Comparison of ENCODE assay signal across 16 mouse cellular contexts in genomic region chr12:81856696-81857095, GRCm38 (mm10). TPM values are rescaled to one million over a fixed set of nuclear protein-coding genes. Genes with fewer than 3 reads are reported as not detected.
A peak's percentile ranks its signal among the peaks of the same experiment; 100 is the strongest.
DNase-seq lines count a peak whose midpoint lies in the region; ATAC-seq and TF ChIP-seq lines count a peak whose summit lies in the region.
"Had no signal": no experiment of that assay in that cellular context is flagged by ENCODE, and none has a peak within 500 bp of the region (broad histone marks: within the 10 kb centered on the region; RNA-seq: fewer than 3 reads in every experiment).

No protein-coding gene starts in this region.

- ATAC-seq in liver, embryonic 11.5 days (replicated peaks; ENCODE audit: low FRiP score), result no peak
- peak; percentile 49 for ATAC-seq in liver, postnatal 0 days
- ATAC-seq: midbrain, embryonic 15.5 days had no signal

- H3K27ac ChIP-seq in liver, embryonic 11.5 days (ENCODE audit: low read depth, low read length), result no peak overlapping the region
- no peak overlapping the region for H3K27ac ChIP-seq in liver, postnatal 0 days (ENCODE audit: low read depth)
- H3K27ac ChIP-seq: hindbrain, embryonic 15.5 days; midbrain, embryonic 15.5 days; neural tube, embryonic 12.5 days had no signal

- H3K4me3 ChIP-seq in liver, embryonic 11.5 days (ENCODE audit: low read depth, low read length), result no peak overlapping the region
- H3K4me3 ChIP-seq in liver, postnatal 0 days (ENCODE audit: low read depth, low read length), result no peak overlapping the region
- H3K4me3 ChIP-seq: hindbrain, embryonic 15.5 days; midbrain, embryonic 15.5 days; neural tube, embryonic 12.5 days had no signal

- H3K27me3 ChIP-seq in liver, embryonic 11.5 days (replicated peaks; ENCODE audit: control insufficient read depth, insufficient read depth, low read length), result peaks cover 3% of the 10 kb centered on the region
- H3K27me3 ChIP-seq in liver, postnatal 0 days (ENCODE audit: insufficient read depth, low read length), result peaks cover 4% of the 10 kb centered on the region; the same call in 1 of the 2 replicates
- H3K27me3 ChIP-seq: midbrain, embryonic 15.5 days; neural tube, embryonic 12.5 days had no signal

- no peaks in the 10 kb centered on the region for H3K36me3 ChIP-seq in liver, embryonic 11.5 days (ENCODE audit: control insufficient read depth, insufficient read depth, low read length)
- H3K36me3 ChIP-seq in liver, postnatal 0 days (replicated peaks; ENCODE audit: insufficient read depth, low read length), result no peaks in the 10 kb centered on the region
- H3K36me3 ChIP-seq: hindbrain, embryonic 15.5 days; midbrain, embryonic 15.5 days; neural tube, embryonic 12.5 days had no signal

- 46% methylated on average over 4 of the region's 4 CpGs for WGBS in liver, embryonic 11.5 days
- 46% methylated on average over 4 of the region's 4 CpGs for WGBS in liver, postnatal 0 days (ENCODE audit: insufficient replicate concordance)

- H3K9ac ChIP-seq in liver, embryonic 11.5 days (ENCODE audit: low read depth, low read length), result no peak overlapping the region
- H3K9ac ChIP-seq in liver, postnatal 0 days (replicated peaks), result 0 out of 2 replicates have a peak overlapping the region, but pooled peaks have one; percentile 5
- H3K9ac ChIP-seq: hindbrain, embryonic 15.5 days; lung, embryonic 14.5 days; midbrain, embryonic 15.5 days; neural tube, embryonic 12.5 days had no signal

- H3K4me1 ChIP-seq in liver, embryonic 11.5 days (replicated peaks; ENCODE audit: control insufficient read depth, insufficient read depth, low read length), result peaks cover 2% of the 10 kb centered on the region
- H3K4me1 ChIP-seq in liver, postnatal 0 days (ENCODE audit: insufficient read depth), result peaks cover 12% of the 10 kb centered on the region

- no peak overlapping the region for H3K4me2 ChIP-seq in liver, embryonic 11.5 days
- H3K4me2 ChIP-seq in liver, postnatal 0 days (ENCODE audit: low read depth, low read length), result no peak overlapping the region
- H3K4me2 ChIP-seq: hindbrain, embryonic 15.5 days; lung, embryonic 14.5 days; midbrain, embryonic 15.5 days; neural tube, embryonic 12.5 days had no signal

- no peak for TF ChIP-seq CTCF in liver, postnatal 0 days (IDR thresholded peaks at IDR 0.05; ENCODE audit: low read depth)

- no peak for TF ChIP-seq EP300 in liver, postnatal 0 days (IDR thresholded peaks at IDR 0.05; ENCODE audit: low read depth)

- no peaks in the 10 kb centered on the region for H3K9me3 ChIP-seq in liver, embryonic 11.5 days (ENCODE audit: control insufficient read depth, low read length)
- H3K9me3 ChIP-seq in liver, postnatal 0 days (ENCODE audit: low read length), result no peaks in the 10 kb centered on the region
- H3K9me3 ChIP-seq: hindbrain, embryonic 15.5 days; midbrain, embryonic 15.5 days; neural tube, embryonic 12.5 days had no signal

- peak; percentile 19 to 39 for DNase-seq in adrenal gland, postnatal 36 days
- DNase-seq in adrenal gland, adult 18-20 months (ENCODE audit: low spot score in 2 of 2), result no peak
- peak; percentile 37 for DNase-seq in liver
- no peak for DNase-seq in liver, embryonic 11.5 days (ENCODE audit: low spot score)
- peak; percentile 71 for DNase-seq in liver, postnatal 0 days
- DNase-seq in yolk sac, embryonic 10.5 days (ENCODE audit: low spot score), result peak; percentile 50
- no peak for DNase-seq in B cell, adult 2 months
- no peak for DNase-seq in frontal cortex, postnatal 36 days (ENCODE audit: low spot score in 2 of 2)
- DNase-seq: cerebellum, adult 2 months; gastrocnemius, postnatal 36 days; lung, embryonic 14.5 days; retina, postnatal 1 day; thymus, postnatal 14 days had no signal

RNA-seq across cellular contexts. Expression of gene Pcnx, which starts 3.1 kb away (rescaled TPM):
- total RNA-seq in adrenal gland, postnatal 36 days (2021), result 10 to 100 TPM; 52.7 to 54.6 TPM
- 10 to 100 TPM; 56.9 to 59.2 TPM for total RNA-seq in adrenal gland, adult 18-20 months (2021)
- 7.9 and 9.4 TPM in 2 replicates for polyA plus RNA-seq in liver, embryonic 11.5 days (2014; fragmentation: Nextera tagmentation; extraction: Ambion mirVana)
- polyA plus RNA-seq in liver, postnatal 0 days (2015; fragmentation: Nextera tagmentation; extraction: Ambion mirVana), result 2.4 and 2.7 TPM in 2 replicates

Comparison
In these comparisons a context has a peak if more than half of its experiments do, and no peak if none do; other contexts are left out.
1. DNase-seq: peak in adrenal gland, postnatal 36 days (2 of 2), liver (single experiment), liver, postnatal 0 days (single experiment) and yolk sac, embryonic 10.5 days (single experiment); none in adrenal gland, adult 18-20 months (0 of 2), liver, embryonic 11.5 days (single experiment), B cell, adult 2 months (0 of 2) and frontal cortex, postnatal 36 days (0 of 2).